Mouse (Mus musculus) pancreas, adult 10 weeks (tissue): ENCODE data around the gene Gm4303. TPM values are rescaled to one million over a fixed set of nuclear protein-coding genes. Genes with fewer than 3 reads are reported as not detected.

ENCODE experiments used
- polyA plus RNA-seq: library from polyadenylated mRNA; stranded (reverse); fragments of 350-450 nt; fragmentation: Illumina TruSeq; extraction: RNeasy Lipid Tissue Mini Kit (QIAGEN cat#74804); gene quantifications from one replicate; pipeline ENCODE4 v1.2.3, GENCODE M21; 2015; ENCODE audit warnings: low read depth, low replicate concordance; ENCODE audit not compliant: insufficient read depth

Gene Gm4303
- polyA plus RNA-seq = not detected

GRCm38 (mm10) chr10:100345672-100346071 is at the start of gene Gm4303:
Gene Gm4303 (plus strand): TSS chr10:100345972.

GRCm38 (mm10) chr10:100335376-100335775 is 10.4 kb upstream of the Gm4303 start, which contains the start of gene Gm4301:
Gene Gm4301 (plus strand): TSS chr10:100335676.

GRCm38 (mm10) chr10:100340536-100340935 is 5.2 kb upstream of the Gm4303 start, which contains the start of gene Gm4302:
Gene Gm4302 (plus strand): TSS chr10:100340836.

DNA sequence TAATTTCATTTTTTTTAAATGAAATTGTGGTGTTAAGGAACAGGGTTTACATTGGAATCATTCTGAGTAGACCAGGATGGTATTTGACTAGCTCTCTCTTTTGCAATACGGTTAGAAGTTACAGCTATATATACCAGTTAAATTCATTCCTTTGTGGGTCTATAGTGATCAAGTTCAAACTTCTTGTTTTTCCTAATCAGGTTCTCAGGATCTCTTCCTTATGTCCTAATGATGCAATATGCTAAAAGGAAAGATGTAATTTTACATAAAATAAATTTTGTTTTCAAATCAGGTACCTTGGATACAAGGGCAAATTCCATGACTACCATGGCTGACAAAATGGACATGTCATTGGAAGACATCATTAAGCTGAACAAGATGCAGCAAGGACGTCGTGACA is 5.0 kb downstream of the Gm4303 start, which contains the start of gene Gm4305:
TSS of gene Gm4305 (plus strand) at position 301 of the 400 bp plus-strand sequence.

GRCm38 (mm10) chr10:100361038-100361437 is 15.3 kb downstream of the Gm4303 start, which contains the start of gene Gm4307:
Gene Gm4307 (plus strand): TSS chr10:100361338.

GRCm38 (mm10) chr10:100382460-100382859 is 36.7 kb downstream of the Gm4303 start, which contains the start of gene Gm4312:
Gene Gm4312 (minus strand): TSS chr10:100382560.

Other genes starting within 250 kb of the Gm4303 start
- gene Gm4301, start 10.3 kb upstream of the Gm4303 start, polyA plus RNA-seq = not detected
- gene Gm4302, start 5.1 kb upstream of the Gm4303 start, polyA plus RNA-seq = not detected
- not detected for gene Gm4305, start 5.1 kb downstream of the Gm4303 start, polyA plus RNA-seq
- gene Gm4307, start 15.4 kb downstream of the Gm4303 start, polyA plus RNA-seq = not detected
- not detected for gene Gm4312, start 36.6 kb downstream of the Gm4303 start, polyA plus RNA-seq
- gene Tmtc3, start 141.4 kb downstream of the Gm4303 start, polyA plus RNA-seq = 3.2 TPM
- gene Cep290, start 141.6 kb downstream of the Gm4303 start, polyA plus RNA-seq = 2.1 TPM
- 1.0 TPM for gene 4930430F08Rik, start 244.5 kb downstream of the Gm4303 start, polyA plus RNA-seq
- not detected for gene 1700017N19Rik, start 244.5 kb downstream of the Gm4303 start, polyA plus RNA-seq